Mouse (Mus musculus) midbrain, embryonic 11.5 days (tissue): ENCODE measurements around the gene Necab3. TPM values are rescaled to one million over a fixed set of nuclear protein-coding genes. Genes with fewer than 3 reads are reported as not detected.
A peak's percentile ranks its signal among the peaks of the same experiment; 100 is the strongest.

Experiments used
- ATAC-seq: fragments of 200-750 bp; cut with Nextera tagmentation; 2 replicates; pipeline ENCODE4 v1.8.0; 2017; ENCODE audit warnings: moderate TSS enrichment, moderate library complexity; ENCODE audit not compliant: low FRiP score
- DNase-seq: peaks from one replicate; pipeline ENCODE4 v3.0.0; 2015; ENCODE audit warnings: low spot score; ENCODE audit errors: missing footprints
- H3K27ac ChIP-seq: fragments of 300-500 bp; sonication (generic); 2 replicates; pipeline ENCODE4 v1.5.1; 2014; ENCODE audit warnings: low read depth, low read length
- H3K27me3 ChIP-seq: fragments of 300-500 bp; sonication (generic); 2 replicates; pipeline ENCODE4 v1.6.1; 2014; ENCODE audit warnings: mild to moderate bottlenecking, low read length, moderate library complexity, mixed read lengths; ENCODE audit not compliant: control insufficient read depth, insufficient read depth
- H3K36me3 ChIP-seq: fragments of 300-500 bp; sonication (generic); 2 replicates; pipeline ENCODE4 v1.6.1; 2014; ENCODE audit warnings: mild to moderate bottlenecking, low read length, moderate library complexity, mixed read lengths; ENCODE audit not compliant: control insufficient read depth, insufficient read depth
- H3K4me1 ChIP-seq: fragments of 300-500 bp; sonication (generic); 2 replicates; pipeline ENCODE4 v1.6.1; 2014; ENCODE audit warnings: low read length; ENCODE audit not compliant: control insufficient read depth, insufficient read depth
- H3K4me2 ChIP-seq: fragments of 300-500 bp; sonication (generic); 2 replicates; pipeline ENCODE4 v1.6.1; 2014; ENCODE audit warnings: mild to moderate bottlenecking, moderate library complexity
- H3K4me3 ChIP-seq: fragments of 300-500 bp; sonication (generic); 2 replicates; pipeline ENCODE4 v1.5.1; 2014; ENCODE audit warnings: low read depth, low read length
- H3K9ac ChIP-seq: fragments of 300-500 bp; sonication (generic); 2 replicates; pipeline ENCODE4 v1.6.1; 2014; ENCODE audit warnings: low read length
- H3K9me3 ChIP-seq: fragments of 300-500 bp; sonication (generic); 2 replicates; pipeline ENCODE4 v1.6.1; 2016; ENCODE audit warnings: low read length; ENCODE audit not compliant: control insufficient read depth
- WGBS: fragments of 180-500 bp; shearing (Covaris S2); extraction: QIAGEN DNeasy Blood & Tissue Kit; methylation state at CpG from one replicate; pipeline ENCODE4 v1.1.7; 2014; 5-methylcytosine and 5-hydroxymethylcytosine counted together
- polyA plus RNA-seq: library from polyadenylated mRNA; unstranded; fragments of >200 nt; fragmentation: Nextera tagmentation; extraction: Ambion mirVana; gene quantifications from 2 replicates; pipeline ENCODE4 v1.2.1, GENCODE M21; 2014

Gene Necab3
- polyA plus RNA-seq, 1 experiment from 2014 or later, result 6.1 TPM

- DNase-seq (no peak), ATAC-seq (no peak)
- no peaks in the 10 kb centered on the region for H3K9me3 ChIP-seq
- H3K27me3 ChIP-seq, result no peaks in the 10 kb centered on the region
- no peaks in the 10 kb centered on the region for H3K4me1 ChIP-seq
- H3K27ac ChIP-seq, result no peak overlapping the region
- H3K4me2 ChIP-seq, result no peak overlapping the region
- no peak overlapping the region for H3K4me3 ChIP-seq
- 66% methylated on average over 3 of the region's 3 CpGs for WGBS
- no peak overlapping the region for H3K9ac ChIP-seq
- no peaks in the 10 kb centered on the region for H3K36me3 ChIP-seq
Observed at GRCm38 (mm10) chr2:154593025-154593424, 34.3 kb upstream of the Necab3 start.

DNA sequence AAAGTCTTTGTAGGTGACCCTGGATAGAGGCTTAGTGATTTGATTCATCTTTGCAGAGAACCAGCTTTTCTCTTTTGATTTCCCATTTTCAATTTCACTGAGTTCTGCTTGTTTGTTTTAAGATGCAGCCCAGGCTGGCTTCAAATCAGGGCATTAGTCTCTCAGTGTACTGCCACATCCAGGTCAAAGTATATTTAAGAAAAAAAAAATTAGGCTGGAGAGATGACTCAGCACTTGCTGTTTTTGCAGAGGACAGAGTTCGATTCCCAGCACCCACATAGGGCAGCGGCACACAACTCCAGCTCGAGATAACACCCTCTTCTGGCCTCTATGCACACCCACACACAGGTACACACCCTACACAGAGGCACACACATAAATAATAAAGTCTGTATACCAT, 32.5 kb upstream of the Necab3 start:
- no peak for ATAC-seq
- Histone ChIP-seq H3K4me2 (no peak overlapping the region), H3K27me3 (no peaks in the 10 kb centered on the region), H3K4me1 (no peaks in the 10 kb centered on the region), H3K9ac (no peak overlapping the region), H3K4me3 (no peak overlapping the region), H3K36me3 (no peaks in the 10 kb centered on the region), H3K27ac (no peak overlapping the region), H3K9me3 (no peaks in the 10 kb centered on the region)
- 85% methylated on average over 3 of the region's 3 CpGs for WGBS
- no peak for DNase-seq

GRCm38 (mm10) chr2:154589051-154589450, 30.4 kb upstream of the Necab3 start:
- 78% methylated on average over 4 of the region's 4 CpGs for WGBS
- H3K9ac ChIP-seq, result no peak overlapping the region
- H3K4me2 ChIP-seq, result no peak overlapping the region
- H3K4me1 ChIP-seq, result no peaks in the 10 kb centered on the region
- H3K27ac ChIP-seq, result no peak overlapping the region
- ATAC-seq, result no peak
- H3K9me3 ChIP-seq, result no peaks in the 10 kb centered on the region
- no peak for DNase-seq
- H3K27me3 ChIP-seq, result no peaks in the 10 kb centered on the region
- no peak overlapping the region for H3K4me3 ChIP-seq
- H3K36me3 ChIP-seq, result no peaks in the 10 kb centered on the region

- H3K27me3 ChIP-seq, result no peaks in the 10 kb centered on the region
- no peak overlapping the region for H3K4me3 ChIP-seq
- H3K9ac ChIP-seq, result no peak overlapping the region
- no peak overlapping the region for H3K27ac ChIP-seq
- H3K4me1 ChIP-seq, result no peaks in the 10 kb centered on the region
- no peaks in the 10 kb centered on the region for H3K9me3 ChIP-seq
- H3K36me3 ChIP-seq, result no peaks in the 10 kb centered on the region
- H3K4me2 ChIP-seq, result no peak overlapping the region
- WGBS, result 73% methylated on average over 5 of the region's 5 CpGs
- ATAC-seq, result no peak
- DNase-seq, result peak; percentile 85
Observed at GRCm38 (mm10) chr2:154586405-154586804, 27.7 kb upstream of the Necab3 start.

DNA sequence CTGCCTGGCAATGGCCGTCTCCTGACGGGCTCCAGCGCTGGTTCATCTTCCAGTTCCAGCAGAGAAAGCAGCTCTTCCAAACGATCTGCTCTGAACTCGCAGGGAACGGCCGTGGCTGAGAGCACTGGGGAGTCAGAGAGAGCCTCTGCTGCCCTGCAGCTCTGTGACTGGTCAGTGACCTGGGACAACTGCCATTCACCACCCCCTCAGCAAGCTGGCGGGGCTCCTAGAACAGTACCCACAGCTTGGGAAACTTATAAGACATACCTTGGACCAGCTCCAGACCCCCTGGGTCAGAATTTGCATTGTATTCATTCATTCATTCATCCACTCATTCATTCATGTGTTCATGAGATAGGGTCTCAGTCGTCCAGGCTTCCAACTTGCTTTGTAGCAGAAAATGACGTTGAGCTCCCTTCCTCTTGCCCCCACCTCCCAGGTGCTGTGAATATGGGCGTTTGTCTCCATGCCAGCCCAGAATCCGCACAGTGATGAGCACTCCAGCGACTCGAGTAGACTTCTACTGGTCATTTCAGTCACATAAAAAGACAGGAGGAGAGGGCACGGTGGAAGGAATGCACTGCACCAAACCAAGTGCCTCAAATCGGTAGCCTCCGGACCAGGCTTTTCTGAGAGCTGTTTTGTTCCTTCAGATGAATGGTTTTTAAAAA, 26.4 kb upstream of the Necab3 start:
- 79% methylated on average over 17 of the region's 17 CpGs for WGBS
- DNase-seq, result peak; percentile 65
- Histone ChIP-seq H3K4me1 (no peaks in the 10 kb centered on the region), H3K27me3 (no peaks in the 10 kb centered on the region), H3K9ac (no peak overlapping the region), H3K4me3 (no peak overlapping the region), H3K9me3 (no peaks in the 10 kb centered on the region), H3K36me3 (no peaks in the 10 kb centered on the region), H3K27ac (no peak overlapping the region), H3K4me2 (no peak overlapping the region)
- no peak for ATAC-seq

DNA sequence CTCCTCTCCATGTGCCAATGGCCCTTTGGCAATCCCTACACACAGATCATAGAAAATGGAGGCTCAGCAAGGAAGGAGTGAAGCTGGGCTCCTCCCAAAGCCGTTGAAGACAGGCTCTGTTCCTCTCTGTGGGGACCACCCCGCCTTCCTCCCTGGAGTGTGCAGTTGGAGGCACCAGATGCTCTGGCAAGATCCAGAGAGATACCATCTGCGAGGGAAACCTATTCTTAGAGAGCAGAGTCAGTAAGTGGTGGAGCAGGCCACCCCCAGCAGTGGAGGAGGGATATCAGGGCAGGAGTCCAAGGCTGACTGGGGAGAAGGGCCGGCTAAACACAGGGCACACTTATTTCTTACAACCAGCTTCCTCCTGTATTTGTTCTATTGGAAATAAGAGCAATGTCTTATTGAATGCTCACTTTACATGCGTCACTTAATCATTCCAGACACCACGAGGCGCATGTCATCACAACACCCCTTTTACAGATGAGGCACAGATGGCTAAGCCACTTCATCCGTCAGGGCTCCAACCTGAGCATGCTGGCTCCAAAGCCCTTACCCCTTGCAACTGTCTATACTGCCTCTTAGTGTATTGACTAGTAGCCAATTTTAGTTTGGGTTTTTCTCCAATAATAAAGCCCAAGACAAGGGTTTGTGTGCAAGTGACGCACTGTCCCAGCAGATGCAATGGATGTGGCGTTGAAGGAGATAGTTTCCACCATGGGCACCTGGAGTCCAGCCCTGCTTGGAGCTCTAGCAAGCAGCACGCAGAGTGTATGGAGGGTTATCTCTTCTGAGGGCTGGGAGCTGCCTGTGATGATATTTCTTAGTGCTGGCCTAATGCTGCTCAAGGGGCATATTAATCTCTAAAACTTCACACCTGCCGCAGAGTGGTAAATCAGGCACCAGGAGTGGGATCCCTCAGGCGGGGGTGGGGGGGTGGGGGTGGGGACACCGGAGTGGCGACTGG, 25.5 kb upstream of the Necab3 start:
- peak; percentile 40; the same call in 1 of the 2 replicates for ATAC-seq
- peak; percentile 81 for DNase-seq
- H3K4me1 ChIP-seq, result no peaks in the 10 kb centered on the region
- H3K9ac ChIP-seq, result no peak overlapping the region
- no peak overlapping the region for H3K27ac ChIP-seq
- no peaks in the 10 kb centered on the region for H3K36me3 ChIP-seq
- H3K4me3 ChIP-seq, result no peak overlapping the region
- 73% methylated on average over 15 of the region's 15 CpGs for WGBS
- H3K9me3 ChIP-seq, result no peaks in the 10 kb centered on the region
- H3K4me2 ChIP-seq, result no peak overlapping the region
- no peaks in the 10 kb centered on the region for H3K27me3 ChIP-seq

DNA sequence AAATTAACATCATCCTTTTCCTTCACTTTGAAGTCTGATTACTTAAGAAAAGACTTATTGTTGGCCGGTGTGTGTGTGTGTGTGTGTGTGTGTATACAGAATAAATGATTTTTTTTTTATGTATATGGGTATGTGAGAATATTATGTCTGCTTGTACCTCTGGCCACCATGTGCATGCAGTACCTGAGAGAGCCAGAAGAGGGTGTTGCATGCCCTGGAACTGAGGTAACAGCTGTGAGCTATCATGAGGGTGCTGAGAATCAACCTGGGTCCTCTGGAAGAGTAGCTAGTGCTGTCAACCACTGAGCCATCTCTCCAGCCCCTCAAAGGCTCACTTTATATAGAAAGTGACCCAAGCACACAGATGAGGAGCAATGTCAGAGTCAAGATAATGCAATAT, 22.7 kb upstream of the Necab3 start:
- ATAC-seq (no peak), DNase-seq (no peak)
- Histone ChIP-seq H3K4me1 (peaks cover 16% of the 10 kb centered on the region), H3K9ac (no peak overlapping the region), H3K9me3 (no peaks in the 10 kb centered on the region), H3K4me2 (no peak overlapping the region), H3K4me3 (no peak overlapping the region), H3K27ac (no peak overlapping the region), H3K27me3 (no peaks in the 10 kb centered on the region), H3K36me3 (no peaks in the 10 kb centered on the region)
- WGBS, result 86% methylated on average over 1 of the region's 1 CpGs

DNA sequence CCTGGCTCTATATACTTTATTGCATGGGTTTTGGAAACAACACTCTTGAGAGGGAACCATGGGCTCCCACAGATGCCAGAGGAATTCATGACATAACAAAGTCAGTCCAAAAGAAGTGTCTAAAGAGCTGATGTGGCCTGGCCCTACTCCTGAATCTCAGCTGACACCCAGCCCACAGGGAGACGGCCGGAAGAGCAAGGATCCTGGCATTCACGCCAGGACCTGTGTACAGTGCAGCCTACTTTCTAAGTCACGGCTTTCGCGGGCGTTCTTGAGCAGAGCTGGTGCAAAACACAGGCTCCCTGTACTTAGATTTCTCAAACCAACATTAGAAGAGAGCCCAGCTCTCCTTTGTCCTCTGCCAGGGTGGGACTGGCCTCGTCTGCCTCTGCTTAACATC, 21.9 kb upstream of the Necab3 start:
- no peak for ATAC-seq

DNA sequence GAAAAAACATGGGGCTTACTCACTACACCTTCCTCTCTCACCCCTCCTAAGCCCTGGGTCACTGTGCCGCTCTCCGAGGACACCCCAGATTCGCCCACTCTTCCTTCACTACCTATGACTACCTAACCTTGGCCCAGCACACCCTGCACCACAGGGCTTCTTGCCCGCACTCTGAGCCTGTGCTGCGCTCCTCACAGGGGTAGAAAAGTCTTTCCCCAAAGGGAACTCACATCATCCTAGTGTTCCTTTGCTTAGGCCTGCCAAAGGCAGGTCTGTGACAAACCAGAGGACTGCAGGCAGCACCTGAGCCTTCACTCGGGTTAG, 19.0 kb upstream of the Necab3 start:
- WGBS, result 58% methylated on average over 6 of the region's 6 CpGs
- peak overlapping the region; percentile 64 for H3K27ac ChIP-seq
- no peak overlapping the region for H3K4me3 ChIP-seq
- no peak for ATAC-seq
- peak; percentile 88 for DNase-seq
- H3K36me3 ChIP-seq, result no peaks in the 10 kb centered on the region
- H3K27me3 ChIP-seq, result no peaks in the 10 kb centered on the region
- no peak overlapping the region for H3K4me2 ChIP-seq
- H3K4me1 ChIP-seq, result peaks cover 18% of the 10 kb centered on the region
- no peaks in the 10 kb centered on the region for H3K9me3 ChIP-seq
- peak overlapping the region; percentile 9; the same call in 1 of the 2 replicates for H3K9ac ChIP-seq

More for the DNA sequence above, 21.9 kb upstream of the Necab3 start:
- no peaks in the 10 kb centered on the region for H3K36me3 ChIP-seq
- WGBS, result 87% methylated on average over 8 of the region's 8 CpGs
- peaks cover 18% of the 10 kb centered on the region for H3K4me1 ChIP-seq
- H3K4me2 ChIP-seq, result no peak overlapping the region
- H3K4me3 ChIP-seq, result no peak overlapping the region
- no peaks in the 10 kb centered on the region for H3K27me3 ChIP-seq
- H3K9me3 ChIP-seq, result no peaks in the 10 kb centered on the region
- no peak overlapping the region for H3K27ac ChIP-seq
- DNase-seq, result no peak
- no peak overlapping the region for H3K9ac ChIP-seq
